Comparison of ENCODE assay signal across 36 mouse cellular contexts in genomic region chr1:130938192-130938591, GRCm38 (mm10). TPM values are rescaled to one million over a fixed set of nuclear protein-coding genes. Genes with fewer than 3 reads are reported as not detected.
A peak's percentile ranks its signal among the peaks of the same experiment; 100 is the strongest.
DNase-seq lines count a peak whose midpoint lies in the region; ATAC-seq and TF ChIP-seq lines count a peak whose summit lies in the region.
"Had no signal": no experiment of that assay in that cellular context is flagged by ENCODE, and none has a peak within 500 bp of the region (broad histone marks: within the 10 kb centered on the region; RNA-seq: fewer than 3 reads in every experiment).

No protein-coding gene starts in this region.

- no peaks in the 10 kb centered on the region for H3K9me3 ChIP-seq in embryonic facial prominence, embryonic 14.5 days (ENCODE audit: control insufficient read depth, low read length)
- H3K9me3 ChIP-seq in embryonic facial prominence, embryonic 10.5 days: no peaks in the 10 kb centered on the region
- no peaks in the 10 kb centered on the region for H3K9me3 ChIP-seq in hindbrain, embryonic 13.5 days
- no peaks in the 10 kb centered on the region for H3K9me3 ChIP-seq in hindbrain, embryonic 10.5 days
- no peaks in the 10 kb centered on the region for H3K9me3 ChIP-seq in neural tube, embryonic 14.5 days (ENCODE audit: control insufficient read depth, low read length)
- H3K9me3 ChIP-seq in hindbrain, postnatal 0 days (ENCODE audit: low read length): no peaks in the 10 kb centered on the region
- H3K9me3 ChIP-seq: embryonic facial prominence, embryonic 13.5 days; G1E; heart, embryonic 10.5 days; limb, embryonic 13.5 days; liver, embryonic 13.5 days; midbrain, embryonic 12.5 days had no signal

- H3K9ac ChIP-seq in embryonic facial prominence, embryonic 14.5 days (ENCODE audit: low read depth, low read length): no peak overlapping the region
- H3K9ac ChIP-seq in hindbrain, embryonic 13.5 days: no peak overlapping the region
- H3K9ac ChIP-seq in neural tube, embryonic 14.5 days (replicated peaks; ENCODE audit: low read depth, low read length): no peak overlapping the region
- no peak overlapping the region for H3K9ac ChIP-seq in hindbrain, postnatal 0 days (replicated peaks; ENCODE audit: low read length)
- H3K9ac ChIP-seq: embryonic facial prominence, embryonic 13.5 days; limb, embryonic 13.5 days; liver, embryonic 13.5 days; midbrain, embryonic 12.5 days had no signal

- no peak for DNase-seq in embryonic facial prominence, embryonic 14.5 days (ENCODE audit: low spot score)
- DNase-seq in embryonic facial prominence, embryonic 10.5 days (ENCODE audit: low spot score): no peak
- DNase-seq in hindbrain, embryonic 10.5 days (ENCODE audit: low spot score): no peak
- no peak for DNase-seq in neural tube, embryonic 10.5 days (ENCODE audit: extremely low spot score, low spot score)
- DNase-seq in hindbrain, postnatal 0 days (ENCODE audit: low spot score): peak; percentile 66
- DNase-seq: adrenal gland, adult 2 months; B cell, adult 2 months; cerebellum, adult 2 months; gastrocnemius, postnatal 10 days; heart, postnatal 4 days; kidney, postnatal 25 days; liver, embryonic 13.5 days; lung, adult 2 months; lung, postnatal 14 days; thymus, adult 2 months; thymus, postnatal 4 days had no signal

- no peaks in the 10 kb centered on the region for H3K36me3 ChIP-seq in embryonic facial prominence, embryonic 14.5 days (ENCODE audit: control insufficient read depth, insufficient read depth, low read length)
- no peaks in the 10 kb centered on the region for H3K36me3 ChIP-seq in embryonic facial prominence, embryonic 10.5 days (replicated peaks)
- H3K36me3 ChIP-seq in hindbrain, embryonic 13.5 days: no peaks in the 10 kb centered on the region
- H3K36me3 ChIP-seq in hindbrain, embryonic 10.5 days: no peaks in the 10 kb centered on the region
- H3K36me3 ChIP-seq in neural tube, embryonic 14.5 days (ENCODE audit: control insufficient read depth, insufficient read depth, low read length): no peaks in the 10 kb centered on the region
- no peaks in the 10 kb centered on the region for H3K36me3 ChIP-seq in hindbrain, postnatal 0 days (ENCODE audit: insufficient read depth, low read length)
- H3K36me3 ChIP-seq: embryonic facial prominence, embryonic 13.5 days; G1E; heart, embryonic 10.5 days; limb, embryonic 13.5 days; liver, embryonic 13.5 days; midbrain, embryonic 12.5 days had no signal

- H3K4me1 ChIP-seq in embryonic facial prominence, embryonic 14.5 days (ENCODE audit: control insufficient read depth, insufficient read depth, low read length): no peaks in the 10 kb centered on the region; the same call in none of the 2 replicates
- H3K4me1 ChIP-seq in embryonic facial prominence, embryonic 10.5 days: peaks cover 37% of the 10 kb centered on the region
- H3K4me1 ChIP-seq in hindbrain, embryonic 13.5 days (replicated peaks): peaks cover 3% of the 10 kb centered on the region; the same call in 1 of the 2 replicates
- H3K4me1 ChIP-seq in hindbrain, embryonic 10.5 days (replicated peaks): peaks cover 14% of the 10 kb centered on the region
- H3K4me1 ChIP-seq in neural tube, embryonic 14.5 days (ENCODE audit: control insufficient read depth, insufficient read depth, low read length): no peaks in the 10 kb centered on the region
- H3K4me1 ChIP-seq in hindbrain, postnatal 0 days (ENCODE audit: insufficient read depth, low read length): peaks cover 9% of the 10 kb centered on the region; the same call in 1 of the 2 replicates
- H3K4me1 ChIP-seq: liver, embryonic 13.5 days; midbrain, embryonic 12.5 days had no signal

- peak; percentile 44; the same call in 1 of the 2 replicates for ATAC-seq in embryonic facial prominence, embryonic 14.5 days (ENCODE audit: low read depth)
- ATAC-seq in hindbrain, embryonic 13.5 days (ENCODE audit: low FRiP score): peak; percentile 63; the same call in 1 of the 2 replicates
- 0 out of 2 replicates have a peak, but pooled peaks have one; percentile 41 for ATAC-seq in neural tube, embryonic 14.5 days (ENCODE audit: low read depth)
- peak; percentile 55; the same call in 1 of the 2 replicates for ATAC-seq in hindbrain, postnatal 0 days
- ATAC-seq: Patski had no signal

- WGBS in embryonic facial prominence, embryonic 14.5 days: 57% methylated on average over 7 of the region's 7 CpGs
- WGBS in embryonic facial prominence, embryonic 10.5 days: 77% methylated on average over 7 of the region's 7 CpGs
- WGBS in hindbrain, embryonic 13.5 days: 50% methylated on average over 7 of the region's 7 CpGs
- 68% methylated on average over 7 of the region's 7 CpGs for WGBS in hindbrain, embryonic 10.5 days
- WGBS in neural tube, embryonic 14.5 days: 69% methylated on average over 7 of the region's 7 CpGs
- WGBS in hindbrain, postnatal 0 days: 32% methylated on average over 7 of the region's 7 CpGs

- no peak for TF ChIP-seq CTCF in hindbrain, postnatal 0 days (IDR thresholded peaks at IDR 0.05; ENCODE audit: low read depth)

- no peak overlapping the region for H3K27ac ChIP-seq in embryonic facial prominence, embryonic 14.5 days (replicated peaks; ENCODE audit: low read depth, low read length)
- H3K27ac ChIP-seq in embryonic facial prominence, embryonic 10.5 days (replicated peaks): no peak overlapping the region
- no peak overlapping the region for H3K27ac ChIP-seq in hindbrain, embryonic 13.5 days
- H3K27ac ChIP-seq in hindbrain, embryonic 10.5 days: no peak overlapping the region
- H3K27ac ChIP-seq in neural tube, embryonic 14.5 days (ENCODE audit: low read depth, low read length): no peak overlapping the region
- no peak overlapping the region for H3K27ac ChIP-seq in hindbrain, postnatal 0 days
- H3K27ac ChIP-seq: embryonic facial prominence, embryonic 13.5 days; heart, embryonic 10.5 days; layer of hippocampus, adult 2 months; limb, embryonic 13.5 days; liver, embryonic 13.5 days; midbrain, embryonic 12.5 days; stomach, postnatal 0 days had no signal

- no peak overlapping the region for H3K4me3 ChIP-seq in embryonic facial prominence, embryonic 14.5 days (ENCODE audit: low read depth, low read length)
- no peak overlapping the region for H3K4me3 ChIP-seq in embryonic facial prominence, embryonic 10.5 days
- H3K4me3 ChIP-seq in hindbrain, embryonic 13.5 days: no peak overlapping the region
- no peak overlapping the region for H3K4me3 ChIP-seq in hindbrain, embryonic 10.5 days
- H3K4me3 ChIP-seq in neural tube, embryonic 14.5 days (ENCODE audit: low read depth, low read length): no peak overlapping the region
- no peak overlapping the region for H3K4me3 ChIP-seq in hindbrain, postnatal 0 days (ENCODE audit: low read length)
- H3K4me3 ChIP-seq: embryonic facial prominence, embryonic 13.5 days; heart, embryonic 10.5 days; layer of hippocampus, adult 2 months; limb, embryonic 13.5 days; liver, embryonic 13.5 days; midbrain, embryonic 12.5 days had no signal

- no peak overlapping the region for H3K4me2 ChIP-seq in embryonic facial prominence, embryonic 14.5 days (ENCODE audit: low read depth, low read length)
- H3K4me2 ChIP-seq in hindbrain, embryonic 13.5 days: no peak overlapping the region
- no peak overlapping the region for H3K4me2 ChIP-seq in neural tube, embryonic 14.5 days (ENCODE audit: low read depth, low read length)
- no peak overlapping the region for H3K4me2 ChIP-seq in hindbrain, postnatal 0 days (ENCODE audit: low read depth, low read length)
- H3K4me2 ChIP-seq: embryonic facial prominence, embryonic 13.5 days; limb, embryonic 13.5 days; liver, embryonic 13.5 days; midbrain, embryonic 12.5 days had no signal

- H3K27me3 ChIP-seq in embryonic facial prominence, embryonic 14.5 days (replicated peaks; ENCODE audit: control insufficient read depth, insufficient read depth, low read length): no peaks in the 10 kb centered on the region
- no peaks in the 10 kb centered on the region for H3K27me3 ChIP-seq in embryonic facial prominence, embryonic 10.5 days (replicated peaks; ENCODE audit: low read depth, poor library complexity, severe bottlenecking)
- H3K27me3 ChIP-seq in hindbrain, embryonic 13.5 days: no peaks in the 10 kb centered on the region
- no peaks in the 10 kb centered on the region for H3K27me3 ChIP-seq in hindbrain, embryonic 10.5 days (ENCODE audit: insufficient read depth, poor library complexity, severe bottlenecking)
- H3K27me3 ChIP-seq in neural tube, embryonic 14.5 days (ENCODE audit: control insufficient read depth, insufficient read depth, low read length): no peaks in the 10 kb centered on the region
- no peaks in the 10 kb centered on the region for H3K27me3 ChIP-seq in hindbrain, postnatal 0 days (ENCODE audit: insufficient read depth, low read length)
- H3K27me3 ChIP-seq: CH12.LX; embryonic facial prominence, embryonic 13.5 days; limb, embryonic 13.5 days; liver, embryonic 13.5 days; midbrain, embryonic 12.5 days; Patski had no signal

RNA-seq across cellular contexts. Expression of gene Il19, which starts 1.7 kb away (rescaled TPM):
- 0.21 and 0.25 TPM in 2 replicates for polyA plus RNA-seq in embryonic facial prominence, embryonic 14.5 days (2014; fragmentation: Nextera tagmentation; extraction: Ambion mirVana)
- polyA plus RNA-seq in embryonic facial prominence, embryonic 10.5 days (2016; fragmentation: Nextera tagmentation; extraction: Ambion mirVana): 0.21 and 0.39 TPM in 2 replicates
- not detected in 2 replicates for polyA plus RNA-seq in hindbrain, embryonic 13.5 days (2015; fragmentation: Nextera tagmentation; extraction: Ambion mirVana)
- polyA plus RNA-seq in hindbrain, embryonic 10.5 days (2016; fragmentation: Nextera tagmentation; extraction: Ambion mirVana): not detected in 2 replicates
- polyA plus RNA-seq in neural tube, embryonic 14.5 days (2014; fragmentation: Nextera tagmentation; extraction: Ambion mirVana): not detected in 2 replicates
- 0.37 TPM in 1 of 2 replicates, not detected in the other for total RNA-seq in hindbrain, postnatal 0 days (2014; rRNA removed)
- 0.21 TPM in 1 of 2 replicates, not detected in the other for polyA plus RNA-seq in hindbrain, postnatal 0 days (2015; fragmentation: Nextera tagmentation; extraction: Ambion mirVana)
- total RNA-seq: adrenal gland, adult 2 months; adrenal gland, postnatal 4 days; G1E; granulocyte monocyte progenitor cell, adult 5-6 weeks; heart, postnatal 4 days; layer of hippocampus, adult 2 months; layer of hippocampus, postnatal 25 days; left cerebral cortex, postnatal 10 days; megakaryocyte progenitor cell, adult 5-6 weeks; neutrophil, adult 5-6 weeks had no signal
- polyA plus RNA-seq: adrenal gland, adult 2 months; embryonic facial prominence, embryonic 13.5 days; G1E; heart, embryonic 16.5 days; intestine, embryonic 16.5 days; limb, embryonic 13.5 days; liver, embryonic 13.5 days; lung, adult 2 months; midbrain, embryonic 12.5 days; stomach, postnatal 0 days; thymus, adult 2 months had no signal

RNA-seq across cellular contexts. Expression of gene Il20, which starts 26.9 kb away (rescaled TPM):
- polyA plus RNA-seq in embryonic facial prominence, embryonic 14.5 days (2014; fragmentation: Nextera tagmentation; extraction: Ambion mirVana): not detected in 2 replicates
- not detected in 2 replicates for polyA plus RNA-seq in embryonic facial prominence, embryonic 10.5 days (2016; fragmentation: Nextera tagmentation; extraction: Ambion mirVana)
- polyA plus RNA-seq in hindbrain, embryonic 13.5 days (2015; fragmentation: Nextera tagmentation; extraction: Ambion mirVana): not detected in 2 replicates
- not detected in 2 replicates for polyA plus RNA-seq in hindbrain, embryonic 10.5 days (2016; fragmentation: Nextera tagmentation; extraction: Ambion mirVana)
- not detected in 2 replicates for polyA plus RNA-seq in neural tube, embryonic 14.5 days (2014; fragmentation: Nextera tagmentation; extraction: Ambion mirVana)
- not detected in 2 replicates for total RNA-seq in hindbrain, postnatal 0 days (2014; rRNA removed)
- polyA plus RNA-seq in hindbrain, postnatal 0 days (2015; fragmentation: Nextera tagmentation; extraction: Ambion mirVana): not detected in 2 replicates
- total RNA-seq: adrenal gland, adult 2 months; adrenal gland, postnatal 4 days; CH12.LX; G1E; gastrocnemius, postnatal 10 days; granulocyte monocyte progenitor cell, adult 5-6 weeks; heart, postnatal 4 days; layer of hippocampus, adult 2 months; layer of hippocampus, postnatal 25 days; left cerebral cortex, postnatal 10 days; megakaryocyte progenitor cell, adult 5-6 weeks; neutrophil, adult 5-6 weeks had no signal
- polyA plus RNA-seq: adrenal gland, adult 2 months; cerebellum, adult 2 months; embryonic facial prominence, embryonic 13.5 days; G1E; heart, embryonic 10.5 days; heart, embryonic 16.5 days; intestine, embryonic 16.5 days; kidney, embryonic 14.5 days; limb, embryonic 13.5 days; liver, embryonic 13.5 days; lung, adult 2 months; midbrain, embryonic 12.5 days; Patski; stomach, postnatal 0 days; thymus, adult 2 months had no signal

RNA-seq across cellular contexts. Expression of gene Il24, which starts 50.9 kb away (rescaled TPM):
- polyA plus RNA-seq in embryonic facial prominence, embryonic 14.5 days (2014; fragmentation: Nextera tagmentation; extraction: Ambion mirVana): not detected in 2 replicates
- not detected in 2 replicates for polyA plus RNA-seq in embryonic facial prominence, embryonic 10.5 days (2016; fragmentation: Nextera tagmentation; extraction: Ambion mirVana)
- polyA plus RNA-seq in hindbrain, embryonic 13.5 days (2015; fragmentation: Nextera tagmentation; extraction: Ambion mirVana): not detected in 2 replicates
- polyA plus RNA-seq in hindbrain, embryonic 10.5 days (2016; fragmentation: Nextera tagmentation; extraction: Ambion mirVana): not detected in 2 replicates
- polyA plus RNA-seq in neural tube, embryonic 14.5 days (2014; fragmentation: Nextera tagmentation; extraction: Ambion mirVana): not detected in 2 replicates
- total RNA-seq in hindbrain, postnatal 0 days (2014; rRNA removed): not detected in 2 replicates
- not detected in 2 replicates for polyA plus RNA-seq in hindbrain, postnatal 0 days (2015; fragmentation: Nextera tagmentation; extraction: Ambion mirVana)
- total RNA-seq: adrenal gland, adult 2 months; adrenal gland, postnatal 4 days; CH12.LX; G1E; gastrocnemius, postnatal 10 days; granulocyte monocyte progenitor cell, adult 5-6 weeks; heart, postnatal 4 days; layer of hippocampus, adult 2 months; layer of hippocampus, postnatal 25 days; left cerebral cortex, postnatal 10 days; megakaryocyte progenitor cell, adult 5-6 weeks; neutrophil, adult 5-6 weeks had no signal
- polyA plus RNA-seq: adrenal gland, adult 2 months; cerebellum, adult 2 months; G1E; heart, embryonic 10.5 days; heart, embryonic 16.5 days; intestine, embryonic 16.5 days; kidney, embryonic 14.5 days; limb, embryonic 13.5 days; liver, embryonic 13.5 days; lung, adult 2 months; midbrain, embryonic 12.5 days; stomach, postnatal 0 days had no signal
